Mouse (Mus musculus) MEL (cell line): Measurements from ENCODE around the gene Col2a1.

Source experiments
- BHLHE40 ChIP-seq: IDR thresholded peaks from 2 replicates; pipeline ENCODE4 v1.6.1; 2012; ENCODE audit warnings: low read depth, mild to moderate bottlenecking, inconsistent platforms, low read length, improper control_type of control experiment, borderline replicate concordance
- CTCF ChIP-seq, 3 experiments: IDR thresholded peaks in 2 of 3; conservative IDR thresholded peaks in 1 of 3; 2 replicates each; pipeline ENCODE4 v1.5.1; 2011 to 2012; ENCODE audit warnings: low read length in 3 of 3, low read depth in 2 of 3, mild to moderate bottlenecking in 2 of 3, improper control_type of control experiment in 1 of 3, inconsistent platforms in 1 of 3, mixed read lengths in 1 of 3, moderate library complexity in 1 of 3; ENCODE audit not compliant: control insufficient read depth in 1 of 3, insufficient read depth in 1 of 3, poor library complexity in 1 of 3, severe bottlenecking in 1 of 3
- EP300 ChIP-seq, 2 experiments: IDR thresholded peaks; 2 replicates each; pipeline ENCODE4 v1.6.1; 2011; ENCODE audit warnings: improper control_type of control experiment in 2 of 2, low read length in 2 of 2, low read depth in 1 of 2, mild to moderate bottlenecking in 1 of 2
- GATA1 ChIP-seq: IDR thresholded peaks from 2 replicates; pipeline ENCODE4 v1.6.1; 2011; ENCODE audit warnings: low read depth, low read length, improper control_type of control experiment
- JUND ChIP-seq: IDR thresholded peaks from 2 replicates; pipeline ENCODE4 v1.6.1; 2011; ENCODE audit warnings: low read depth, mild to moderate bottlenecking, improper control_type of control experiment, low read length
- KAT2A ChIP-seq: conservative IDR thresholded peaks from 2 replicates; pipeline ENCODE4 v1.6.1; 2012; ENCODE audit warnings: low read depth, low read length, improper control_type of control experiment, inconsistent platforms
- MAX ChIP-seq: IDR thresholded peaks from 2 replicates; pipeline ENCODE4 v1.6.1; 2011; ENCODE audit warnings: low read length, improper control_type of control experiment
- MYB ChIP-seq: IDR thresholded peaks from 2 replicates; pipeline ENCODE4 v1.6.1; 2011; ENCODE audit warnings: mild to moderate bottlenecking, low read depth, low read length, improper control_type of control experiment
- POLR2A ChIP-seq, 2 experiments: IDR thresholded peaks; 2 replicates each; pipeline ENCODE4 v1.6.1; 2011 to 2012; ENCODE audit warnings: low read length in 2 of 2, mild to moderate bottlenecking in 2 of 2, control low read depth in 1 of 2, improper control_type of control experiment in 1 of 2, low read depth in 1 of 2, moderate library complexity in 1 of 2; ENCODE audit not compliant: control insufficient read depth in 1 of 2, insufficient read depth in 1 of 2, poor library complexity in 1 of 2
- POLR2AphosphoS2 ChIP-seq: IDR thresholded peaks from 2 replicates; pipeline ENCODE4 v1.6.1; 2011; ENCODE audit warnings: low read length, improper control_type of control experiment
- USF1 ChIP-seq: IDR thresholded peaks from 2 replicates; pipeline ENCODE4 v1.6.1; 2014; ENCODE audit warnings: low read depth, mild to moderate bottlenecking, inconsistent platforms, low read length, improper control_type of control experiment, moderate library complexity

- TF ChIP-seq GATA1 (no peak), JUND (no peak), BHLHE40 (no peak), KAT2A (no peak), MYB (no peak), POLR2AphosphoS2 (no peak), MAX (no peak), CTCF (IDR thresholded peaks at IDR 0.05 in 2 of 3, conservative IDR thresholded peaks at IDR 0.05 in 1 of 3; ENCODE audit: control insufficient read depth in 1 of 3, insufficient read depth in 1 of 3, low read depth in 2 of 3, low read length in 3 of 3, poor library complexity in 1 of 3, severe bottlenecking in 1 of 3) (no peak), USF1 (no peak), EP300 (IDR thresholded peaks at IDR 0.05; ENCODE audit: low read depth in 1 of 2, low read length in 2 of 2) (no peak), POLR2A (IDR thresholded peaks at IDR 0.05; ENCODE audit: control insufficient read depth in 1 of 2, insufficient read depth in 1 of 2, low read depth in 1 of 2, low read length in 2 of 2, poor library complexity in 1 of 2) (no peak)
These were observed 65.9 kb downstream of the Col2a1 start for GRCm38 (mm10) chr15:97938580-97938979.
